Mouse (Mus musculus) small intestine, adult 2 months (tissue): ENCODE results near the gene Sp9.

Experiments
- CTCF ChIP-seq: fragments of 200-500 bp; IDR thresholded peaks from 2 replicates; pipeline ENCODE4 v1.5.1; 2012; ENCODE audit warnings: low read depth, mild to moderate bottlenecking, control low read depth, inconsistent platforms, low read length, moderate library complexity, mixed read lengths; ENCODE audit not compliant: insufficient replicate concordance, insufficient read length; ENCODE audit errors: extremely low read depth
- POLR2A ChIP-seq: fragments of 200-500 bp; IDR thresholded peaks from 2 replicates; pipeline ENCODE4 v1.6.1; 2012; ENCODE audit warnings: low read depth, mild to moderate bottlenecking, control low read depth, inconsistent platforms, low read length, moderate library complexity

DNA sequence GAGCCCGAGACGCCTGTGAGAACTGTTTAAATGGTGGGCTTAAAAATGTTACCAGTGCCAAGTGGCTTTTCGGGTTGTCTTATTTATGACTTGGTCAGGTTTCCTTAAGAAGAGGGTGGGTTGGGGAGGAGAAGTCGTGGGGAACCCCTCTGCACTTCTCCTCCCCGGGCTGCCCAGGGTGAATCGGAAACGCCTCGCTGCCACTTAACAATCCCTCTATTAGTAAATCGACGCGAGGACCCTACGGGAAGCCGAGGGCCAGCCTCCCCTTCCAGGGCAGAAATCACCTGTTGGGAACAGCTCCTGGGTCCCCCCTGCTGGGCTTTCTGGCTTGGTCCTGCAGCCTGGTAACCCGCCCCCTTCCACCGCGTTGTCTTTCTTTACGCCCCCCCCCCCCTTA, 2.1 kb upstream of the Sp9 start:
- TF ChIP-seq CTCF (no peak), POLR2A (no peak)
